In the genomic region with DNA sequence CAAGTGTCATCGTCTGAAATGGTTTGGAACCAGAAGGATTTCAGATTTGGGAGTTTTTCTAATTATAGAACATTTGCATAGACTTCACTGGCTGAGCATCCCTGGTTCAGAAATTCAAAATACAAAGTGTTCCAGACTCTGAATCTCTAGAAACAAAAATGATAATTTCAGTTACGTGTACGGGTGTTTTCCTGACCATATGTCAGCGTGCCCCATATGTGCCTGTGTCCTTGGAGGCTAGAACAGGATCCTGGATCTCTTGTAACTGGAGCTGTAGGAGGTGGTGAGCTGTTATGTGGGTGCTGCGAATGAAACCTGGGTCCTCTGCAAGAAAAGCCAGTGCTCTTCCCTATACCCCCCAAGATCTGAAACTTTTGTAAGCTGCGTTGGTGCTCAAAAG, we compare ENCODE assay signal across 31 mouse cellular contexts. TPM values are rescaled to one million over a fixed set of nuclear protein-coding genes. Genes with fewer than 3 reads are reported as not detected.
DNase-seq lines count a peak whose midpoint lies in the region; ATAC-seq and TF ChIP-seq lines count a peak whose summit lies in the region.
"Had no signal": no experiment of that assay in that cellular context is flagged by ENCODE, and none has a peak within 500 bp of the region (broad histone marks: within the 10 kb centered on the region; RNA-seq: fewer than 3 reads in every experiment).

No protein-coding gene starts in this region.

- no peaks in the 10 kb centered on the region for H3K9me3 ChIP-seq in heart, embryonic 11.5 days (replicated peaks; ENCODE audit: control insufficient read depth, low read length)
- H3K9me3 ChIP-seq: embryonic facial prominence, embryonic 13.5 days; forebrain, embryonic 10.5 days; heart, embryonic 12.5 days; hindbrain, embryonic 13.5 days; liver, embryonic 12.5 days; midbrain, embryonic 12.5 days; neural tube, embryonic 12.5 days had no signal

- DNase-seq in layer of hippocampus, adult 2 months (ENCODE audit: low spot score in 2 of 2): peak; percentile 17 to 26
- no peak for DNase-seq in layer of hippocampus, postnatal 25 days (ENCODE audit: extremely low spot score in 1 of 2, low spot score in 1 of 2)
- DNase-seq in right cerebral cortex, adult 2 months (ENCODE audit: low spot score in 2 of 2): peak; percentile 31 to 32
- no peak for DNase-seq in right cerebral cortex, postnatal 25 days
- DNase-seq in frontal cortex, postnatal 36 days (ENCODE audit: low spot score in 2 of 2): peak; percentile 54 to 71
- peak; percentile 47 to 48 for DNase-seq in left cerebral cortex, postnatal 36 days (ENCODE audit: low spot score in 2 of 2)
- no peak for DNase-seq in cerebellum, adult 2 months
- DNase-seq: adrenal gland, postnatal 25 days; cerebellum, adult 9-10 months; cerebellum, postnatal 36 days; gastrocnemius, adult 2 months; gastrocnemius, postnatal 36 days; heart, adult 18-20 months; heart, postnatal 4 days; kidney, adult 9 months; kidney, postnatal 10 days; liver, postnatal 0 days; lung, postnatal 36 days; thymus, postnatal 4 days had no signal

- no peak for ATAC-seq in heart, embryonic 11.5 days (replicated peaks; ENCODE audit: insufficient number of reproducible peaks, low FRiP score, low TSS enrichment)
- ATAC-seq: CD4-positive, CD25-positive, alpha-beta regulatory T cell, adult 4 months; forebrain, embryonic 16.5 days; intestine, embryonic 16.5 days; liver, embryonic 12.5 days; liver, postnatal 0 days had no signal

- no peak overlapping the region for H3K9ac ChIP-seq in heart, embryonic 11.5 days (ENCODE audit: low read depth, low read length)
- H3K9ac ChIP-seq: embryonic facial prominence, embryonic 13.5 days; heart, embryonic 12.5 days; hindbrain, embryonic 13.5 days; liver, embryonic 12.5 days; liver, postnatal 0 days; midbrain, embryonic 12.5 days; neural tube, embryonic 12.5 days had no signal

- TF ChIP-seq POLR2A in cerebellum, adult 2 months (IDR thresholded peaks at IDR 0.05; ENCODE audit: borderline replicate concordance, insufficient read depth, low read length): no peak

- WGBS in heart, embryonic 11.5 days (ENCODE audit: insufficient replicate concordance): 92% methylated on average over 6 of the region's 6 CpGs
- 76% methylated on average over 6 of the region's 6 CpGs for whole genome bisulfite sequencing in cerebellum, adult 2 months

- intact Hi-C loops in left cerebral cortex, postnatal 36 days (cut with DNase I): loop anchor here (10.0 kb wide), 1 partner anchor 114 kb away; no protein-coding TSS in a partner anchor

- no peak overlapping the region for H3K4me2 ChIP-seq in heart, embryonic 11.5 days
- H3K4me2 ChIP-seq: embryonic facial prominence, embryonic 13.5 days; heart, embryonic 12.5 days; hindbrain, embryonic 13.5 days; liver, embryonic 12.5 days; midbrain, embryonic 12.5 days; neural tube, embryonic 12.5 days had no signal

- no peak overlapping the region for H3K4me3 ChIP-seq in layer of hippocampus, adult 2 months
- no peak overlapping the region for H3K4me3 ChIP-seq in heart, embryonic 11.5 days (ENCODE audit: low read depth, low read length)
- H3K4me3 ChIP-seq in cerebellum, adult 2 months (replicated peaks; ENCODE audit: insufficient read depth, low read depth, low read length): no peak overlapping the region
- H3K4me3 ChIP-seq: embryonic facial prominence, embryonic 13.5 days; forebrain, embryonic 10.5 days; gastrocnemius, adult 2 months; heart, embryonic 12.5 days; hindbrain, embryonic 13.5 days; liver, embryonic 12.5 days; midbrain, embryonic 12.5 days; myocyte; neural tube, embryonic 12.5 days had no signal

- no peaks in the 10 kb centered on the region for H3K27me3 ChIP-seq in heart, embryonic 11.5 days (ENCODE audit: control insufficient read depth, insufficient read depth, low read length)
- no peaks in the 10 kb centered on the region for H3K27me3 ChIP-seq in cerebellum, adult 2 months (ENCODE audit: control insufficient read depth, insufficient read depth, low read length)
- H3K27me3 ChIP-seq: embryonic facial prominence, embryonic 13.5 days; heart, embryonic 12.5 days; hindbrain, embryonic 13.5 days; liver, embryonic 12.5 days; midbrain, embryonic 12.5 days; neural tube, embryonic 12.5 days had no signal

- H3K36me3 ChIP-seq in heart, embryonic 11.5 days (ENCODE audit: control insufficient read depth, insufficient read depth, low read length): peaks cover 10% of the 10 kb centered on the region

- no peak overlapping the region for H3K27ac ChIP-seq in layer of hippocampus, adult 2 months
- no peak overlapping the region for H3K27ac ChIP-seq in heart, embryonic 11.5 days (ENCODE audit: low read depth, low read length)
- H3K27ac ChIP-seq in cerebellum, adult 2 months (ENCODE audit: insufficient read depth, low read length): no peak overlapping the region
- H3K27ac ChIP-seq: embryonic facial prominence, embryonic 13.5 days; forebrain, embryonic 10.5 days; gastrocnemius, adult 2 months; hindbrain, embryonic 13.5 days; liver, embryonic 12.5 days; midbrain, embryonic 12.5 days; neural tube, embryonic 12.5 days had no signal

- no peak for TF ChIP-seq CTCF in layer of hippocampus, adult 2 months (conservative IDR thresholded peaks at IDR 0.05)
- TF ChIP-seq CTCF in cerebellum, adult 2 months (IDR thresholded peaks at IDR 0.05; ENCODE audit: borderline replicate concordance, insufficient read depth, low read depth, low read length): no peak

- H3K4me1 ChIP-seq in heart, embryonic 11.5 days (ENCODE audit: control insufficient read depth, insufficient read depth, low read length): no peaks in the 10 kb centered on the region; the same call in none of the 2 replicates
- no peaks in the 10 kb centered on the region; the same call in 1 of the 2 replicates for H3K4me1 ChIP-seq in cerebellum, adult 2 months (ENCODE audit: control insufficient read depth, insufficient read depth, low read length)
- H3K4me1 ChIP-seq: neural tube, embryonic 12.5 days had no signal

RNA-seq across cellular contexts. Expression of gene Ddx59, which starts 3.3 kb away (rescaled TPM):
- 10 to 100 TPM in 1 of 2 experiments, 1 to 10 TPM in 1; 9.7 to 11.2 TPM for total RNA-seq in layer of hippocampus, adult 2 months (2021)
- total RNA-seq in layer of hippocampus, postnatal 25 days (2021): 10 to 100 TPM; 10.5 to 12.0 TPM
- 10 to 100 TPM in 1 of 2 experiments, 1 to 10 TPM in 1; 9.5 to 11.5 TPM for total RNA-seq in left cerebral cortex, postnatal 36 days (2021)
- 12.6 and 14.0 TPM in 2 replicates for polyA plus RNA-seq in heart, embryonic 11.5 days (2014; fragmentation: Nextera tagmentation; extraction: Ambion mirVana)
- 8.0 and 8.5 TPM in 2 replicates for polyA plus RNA-seq in cerebellum, adult 2 months (2012; rRNA removed)

RNA-seq across cellular contexts. Expression of gene Kif14, which starts 47.8 kb away (rescaled TPM):
- under 1 TPM; 0.12 to 0.20 TPM for total RNA-seq in layer of hippocampus, adult 2 months (2021)
- total RNA-seq in layer of hippocampus, postnatal 25 days (2021): under 1 TPM; 0.26 to 0.39 TPM
- total RNA-seq in left cerebral cortex, postnatal 36 days (2021): under 1 TPM; 0.07 to 0.20 TPM
- 5.1 and 6.9 TPM in 2 replicates for polyA plus RNA-seq in heart, embryonic 11.5 days (2014; fragmentation: Nextera tagmentation; extraction: Ambion mirVana)
- 0.13 and 0.33 TPM in 2 replicates for polyA plus RNA-seq in cerebellum, adult 2 months (2012; rRNA removed)

Comparison
In these comparisons a context has a peak if more than half of its experiments do, and no peak if none do; other contexts are left out.
1. DNase-seq: peak in layer of hippocampus, adult 2 months (2 of 2), right cerebral cortex, adult 2 months (2 of 2), frontal cortex, postnatal 36 days (2 of 2) and left cerebral cortex, postnatal 36 days (2 of 2); none in layer of hippocampus, postnatal 25 days (0 of 2), right cerebral cortex, postnatal 25 days (single experiment) and cerebellum, adult 2 months (0 of 2).